Mouse (Mus musculus): Measurements from ENCODE around the gene 2010111I01Rik. TPM values are rescaled to one million over a fixed set of nuclear protein-coding genes. Genes with fewer than 3 reads are reported as not detected.

2010111I01Rik gene
- polyA plus RNA-seq, 1 experiment from 2014 or later, result 146 TPM

GRCm38 (mm10) chr13:63326015-63326414, 361.3 kb downstream of the 2010111I01Rik start:
- no peak overlapping the region for H3K9ac ChIP-seq (ENCODE audit: low read depth, low read length)
- WGBS, result 86% methylated on average over 2 of the region's 2 CpGs
- TF ChIP-seq CTCF (IDR thresholded peaks at IDR 0.05; ENCODE audit: low read depth), result no peak
- DNase-seq (ENCODE audit: low spot score), result no peak
- H3K4me3 ChIP-seq (replicated peaks; ENCODE audit: low read depth, low read length), result no peak overlapping the region
- peaks cover 26% of the 10 kb centered on the region for H3K4me1 ChIP-seq (replicated peaks; ENCODE audit: insufficient read depth, low read length)
- H3K27me3 ChIP-seq (ENCODE audit: insufficient read depth, low read length), result no peaks in the 10 kb centered on the region
- no peak for ATAC-seq (replicated peaks; ENCODE audit: low FRiP score, low read depth)
- no peak overlapping the region for H3K27ac ChIP-seq
- H3K9me3 ChIP-seq (replicated peaks; ENCODE audit: low read length), result no peaks in the 10 kb centered on the region
- H3K36me3 ChIP-seq (ENCODE audit: insufficient read depth, low read length), result no peaks in the 10 kb centered on the region
- no peak overlapping the region for H3K4me2 ChIP-seq (ENCODE audit: low read length)

- TF ChIP-seq CTCF (IDR thresholded peaks at IDR 0.05; ENCODE audit: low read depth), result no peak
- H3K4me3 ChIP-seq (replicated peaks; ENCODE audit: low read depth, low read length), result no peak overlapping the region
- no peaks in the 10 kb centered on the region for H3K36me3 ChIP-seq (ENCODE audit: insufficient read depth, low read length)
- DNase-seq (ENCODE audit: low spot score), result peak; percentile 68
- WGBS, result 39% methylated on average over 9 of the region's 9 CpGs
- no peak overlapping the region for H3K4me2 ChIP-seq (ENCODE audit: low read length)
- H3K9me3 ChIP-seq (replicated peaks; ENCODE audit: low read length), result no peaks in the 10 kb centered on the region
- H3K27me3 ChIP-seq (ENCODE audit: insufficient read depth, low read length), result no peaks in the 10 kb centered on the region
- ATAC-seq (replicated peaks; ENCODE audit: low FRiP score, low read depth), result no peak
- H3K27ac ChIP-seq, result 0 out of 2 replicates have a peak overlapping the region, but pooled peaks have one; percentile 0
- H3K4me1 ChIP-seq (replicated peaks; ENCODE audit: insufficient read depth, low read length), result peaks cover 2% of the 10 kb centered on the region; the same call in 1 of the 2 replicates
- H3K9ac ChIP-seq (ENCODE audit: low read depth, low read length), result no peak overlapping the region
These were observed 365.7 kb downstream of the 2010111I01Rik start for GRCm38 (mm10) chr13:63330236-63330860.

- WGBS, result 40% methylated on average over 4 of the region's 4 CpGs
- Histone ChIP-seq H3K4me3 (replicated peaks; ENCODE audit: low read depth, low read length) (no peak overlapping the region), H3K4me1 (replicated peaks; ENCODE audit: insufficient read depth, low read length) (0 out of 2 replicates have a peak, but pooled peaks cover 4% of the 10 kb centered on the region), H3K9ac (ENCODE audit: low read depth, low read length) (no peak overlapping the region), H3K27ac (no peak overlapping the region), H3K27me3 (ENCODE audit: insufficient read depth, low read length) (no peaks in the 10 kb centered on the region), H3K9me3 (replicated peaks; ENCODE audit: low read length) (no peaks in the 10 kb centered on the region), H3K36me3 (ENCODE audit: insufficient read depth, low read length) (no peaks in the 10 kb centered on the region), H3K4me2 (ENCODE audit: low read length) (no peak overlapping the region)
- peak; percentile 93 for TF ChIP-seq CTCF (IDR thresholded peaks at IDR 0.05; ENCODE audit: low read depth)
- DNase-seq (ENCODE audit: low spot score) (peak; percentile 88), ATAC-seq (replicated peaks; ENCODE audit: low FRiP score, low read depth) (no peak)
These were observed 366.7 kb downstream of the 2010111I01Rik start for GRCm38 (mm10) chr13:63331379-63331778.

GRCm38 (mm10) chr13:63332576-63333300, 368.0 kb downstream of the 2010111I01Rik start:
- no peak overlapping the region for H3K4me2 ChIP-seq (ENCODE audit: low read length)
- no peaks in the 10 kb centered on the region for H3K27me3 ChIP-seq (ENCODE audit: insufficient read depth, low read length)
- H3K4me3 ChIP-seq (replicated peaks; ENCODE audit: low read depth, low read length), result no peak overlapping the region
- 0 out of 2 replicates have a peak, but pooled peaks cover 11% of the 10 kb centered on the region for H3K4me1 ChIP-seq (replicated peaks; ENCODE audit: insufficient read depth, low read length)
- H3K36me3 ChIP-seq (ENCODE audit: insufficient read depth, low read length), result no peaks in the 10 kb centered on the region
- H3K27ac ChIP-seq, result no peak overlapping the region
- DNase-seq (ENCODE audit: low spot score), result peak; percentile 83
- TF ChIP-seq CTCF (IDR thresholded peaks at IDR 0.05; ENCODE audit: low read depth), result peak; percentile 96
- H3K9me3 ChIP-seq (replicated peaks; ENCODE audit: low read length), result no peaks in the 10 kb centered on the region
- no peak overlapping the region for H3K9ac ChIP-seq (ENCODE audit: low read depth, low read length)
- WGBS, result 33% methylated on average over 4 of the region's 4 CpGs
- ATAC-seq (replicated peaks; ENCODE audit: low FRiP score, low read depth), result no peak

GRCm38 (mm10) chr13:63335421-63336134, 370.9 kb downstream of the 2010111I01Rik start:
- no peak overlapping the region for H3K4me2 ChIP-seq (ENCODE audit: low read length)
- no peaks in the 10 kb centered on the region for H3K27me3 ChIP-seq (ENCODE audit: insufficient read depth, low read length)
- H3K9ac ChIP-seq (ENCODE audit: low read depth, low read length), result no peak overlapping the region
- H3K4me1 ChIP-seq (replicated peaks; ENCODE audit: insufficient read depth, low read length), result 0 out of 2 replicates have a peak, but pooled peaks cover 11% of the 10 kb centered on the region
- DNase-seq (ENCODE audit: low spot score), result peak; percentile 79
- WGBS, result 58% methylated on average over 4 of the region's 4 CpGs
- no peak overlapping the region for H3K4me3 ChIP-seq (replicated peaks; ENCODE audit: low read depth, low read length)
- H3K36me3 ChIP-seq (ENCODE audit: insufficient read depth, low read length), result no peaks in the 10 kb centered on the region
- ATAC-seq (replicated peaks; ENCODE audit: low FRiP score, low read depth), result no peak
- TF ChIP-seq CTCF (IDR thresholded peaks at IDR 0.05; ENCODE audit: low read depth), result peak; percentile 75
- no peaks in the 10 kb centered on the region for H3K9me3 ChIP-seq (replicated peaks; ENCODE audit: low read length)
- 0 out of 2 replicates have a peak overlapping the region, but pooled peaks have one; percentile 42 for H3K27ac ChIP-seq

GRCm38 (mm10) chr13:63336335-63336734, 371.6 kb downstream of the 2010111I01Rik start:
- Histone ChIP-seq H3K9ac (ENCODE audit: low read depth, low read length) (no peak overlapping the region), H3K9me3 (replicated peaks; ENCODE audit: low read length) (no peaks in the 10 kb centered on the region), H3K4me2 (ENCODE audit: low read length) (no peak overlapping the region), H3K4me1 (replicated peaks; ENCODE audit: insufficient read depth, low read length) (0 out of 2 replicates have a peak, but pooled peaks cover 11% of the 10 kb centered on the region), H3K4me3 (replicated peaks; ENCODE audit: low read depth, low read length) (no peak overlapping the region), H3K27me3 (ENCODE audit: insufficient read depth, low read length) (no peaks in the 10 kb centered on the region), H3K36me3 (ENCODE audit: insufficient read depth, low read length) (no peaks in the 10 kb centered on the region), H3K27ac (0 out of 2 replicates have a peak overlapping the region, but pooled peaks have one; percentile 42)
- TF ChIP-seq CTCF (IDR thresholded peaks at IDR 0.05; ENCODE audit: low read depth), result no peak
- no peak for DNase-seq (ENCODE audit: low spot score)
- WGBS, result 62% methylated on average over 7 of the region's 7 CpGs
- no peak for ATAC-seq (replicated peaks; ENCODE audit: low FRiP score, low read depth)
